Mouse (Mus musculus) ES-Bruce4 (cell line): ENCODE measurements around the gene Wdr27. TPM values are rescaled to one million over a fixed set of nuclear protein-coding genes. Genes with fewer than 3 reads are reported as not detected.
"Not testable (repeated sequence)": the region's sequence is repeated elsewhere in the genome, so short reads cannot be mapped to it uniquely, and the experiment has no call there.

Experiments used
- H3K27ac ChIP-seq: 2 replicates; pipeline ENCODE4 v1.5.1; 2012; ENCODE audit warnings: low read length, inconsistent platforms; ENCODE audit not compliant: insufficient read depth
- H3K27me3 ChIP-seq: 2 replicates; pipeline ENCODE4 v1.6.1; 2012; ENCODE audit warnings: mild to moderate bottlenecking, low read length, inconsistent platforms; ENCODE audit not compliant: control insufficient read depth, poor library complexity, insufficient read depth, severe bottlenecking
- H3K36me3 ChIP-seq: 2 replicates; pipeline ENCODE4 v1.6.1; 2012; ENCODE audit warnings: inconsistent platforms, mild to moderate bottlenecking, low read length, moderate library complexity; ENCODE audit not compliant: control insufficient read depth, poor library complexity, insufficient read depth, severe bottlenecking
- H3K4me1 ChIP-seq: one replicate; pipeline ENCODE4 v1.8.1; 2011; ENCODE audit warnings: low read length; ENCODE audit not compliant: control insufficient read depth, insufficient read depth
- H3K4me3 ChIP-seq: 2 replicates; pipeline ENCODE4 v1.5.1; 2011; ENCODE audit warnings: low read depth, mild to moderate bottlenecking, low read length
- H3K9ac ChIP-seq: 2 replicates; pipeline ENCODE4 v1.6.1; 2012; ENCODE audit warnings: low read depth, mild to moderate bottlenecking, inconsistent platforms; ENCODE audit not compliant: poor library complexity, severe bottlenecking
- H3K9me3 ChIP-seq: replicated peaks from 2 replicates; pipeline ENCODE4 v1.6.1; 2012; ENCODE audit warnings: mild to moderate bottlenecking, low read length, inconsistent platforms; ENCODE audit not compliant: control insufficient read depth, poor library complexity, insufficient read depth, severe bottlenecking
- CTCF ChIP-seq: IDR thresholded peaks from one replicate; pipeline ENCODE4 v1.8.1; 2011; ENCODE audit warnings: low read depth, low read length
- EP300 ChIP-seq: IDR thresholded peaks from 2 replicates; pipeline ENCODE4 v1.6.1; 2011; ENCODE audit warnings: low read depth, low read length; ENCODE audit not compliant: insufficient read depth
- POLR2A ChIP-seq: IDR thresholded peaks from one replicate; pipeline ENCODE4 v1.8.1; 2011; ENCODE audit warnings: low read length; ENCODE audit not compliant: insufficient read depth
- polyA plus RNA-seq: library from polyadenylated mRNA; stranded (reverse); fragments of >200 nt; gene quantifications from 2 replicates; pipeline ENCODE4 v1.2.4, GENCODE M21; 2011; ENCODE audit warnings: low read depth; ENCODE audit not compliant: missing spikeins, insufficient read depth, insufficient read length

Gene Wdr27
- polyA plus RNA-seq: 1.8 TPM in 1 of 2 replicates, not detected in the other

DNA sequence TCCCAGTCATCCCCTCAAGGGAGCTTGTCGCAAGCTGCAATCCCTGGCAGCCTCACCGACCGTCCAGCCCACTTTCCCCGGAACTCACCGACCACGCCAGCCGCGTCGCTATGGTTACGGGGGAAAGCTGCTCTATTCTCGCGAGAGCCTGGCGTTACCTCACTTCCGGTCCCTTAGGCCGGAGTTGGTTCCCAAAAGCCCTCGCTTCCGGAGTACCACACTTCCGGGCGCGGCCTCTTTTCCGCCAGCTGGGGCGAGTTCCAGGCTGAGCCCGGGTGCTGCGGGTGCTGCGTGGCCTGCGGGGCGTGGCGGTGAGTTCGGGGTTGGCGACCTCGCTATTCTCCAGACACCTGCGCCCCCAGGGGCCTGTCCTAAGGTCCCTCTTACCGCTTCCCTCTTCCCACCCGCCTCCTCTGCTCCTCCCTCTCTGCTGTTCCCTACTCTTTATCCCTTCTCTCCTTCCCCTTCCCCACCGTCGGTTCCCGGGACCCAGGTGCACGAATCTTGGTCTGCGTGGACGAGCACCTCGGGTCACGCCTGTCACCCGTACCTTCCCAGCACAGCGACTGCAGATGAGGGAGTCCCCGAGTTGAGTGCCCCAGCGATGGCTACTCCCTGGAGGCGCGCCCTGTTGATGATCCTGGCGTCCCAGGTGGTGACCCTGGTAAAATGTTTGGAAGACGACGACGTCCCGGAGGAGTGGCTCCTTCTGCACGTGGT, at the start of gene Wdr27, which contains the start of gene 1600012H06Rik:
Wdr27 (minus strand) TSS at position 150 of the 720 bp plus-strand sequence.
1600012H06Rik (plus strand) TSS at position 176 of the 720 bp plus-strand sequence.
- Histone ChIP-seq H3K4me1 (no peaks in the 10 kb centered on the region), H3K27ac (no peak within 1 kb of the TSS; the same call in 1 of the 2 replicates)
- no peak for TF ChIP-seq CTCF
- no peak for TF ChIP-seq POLR2A
- TF ChIP-seq EP300: 0 out of 2 replicates have a peak, but pooled peaks have one; percentile 46

DNA sequence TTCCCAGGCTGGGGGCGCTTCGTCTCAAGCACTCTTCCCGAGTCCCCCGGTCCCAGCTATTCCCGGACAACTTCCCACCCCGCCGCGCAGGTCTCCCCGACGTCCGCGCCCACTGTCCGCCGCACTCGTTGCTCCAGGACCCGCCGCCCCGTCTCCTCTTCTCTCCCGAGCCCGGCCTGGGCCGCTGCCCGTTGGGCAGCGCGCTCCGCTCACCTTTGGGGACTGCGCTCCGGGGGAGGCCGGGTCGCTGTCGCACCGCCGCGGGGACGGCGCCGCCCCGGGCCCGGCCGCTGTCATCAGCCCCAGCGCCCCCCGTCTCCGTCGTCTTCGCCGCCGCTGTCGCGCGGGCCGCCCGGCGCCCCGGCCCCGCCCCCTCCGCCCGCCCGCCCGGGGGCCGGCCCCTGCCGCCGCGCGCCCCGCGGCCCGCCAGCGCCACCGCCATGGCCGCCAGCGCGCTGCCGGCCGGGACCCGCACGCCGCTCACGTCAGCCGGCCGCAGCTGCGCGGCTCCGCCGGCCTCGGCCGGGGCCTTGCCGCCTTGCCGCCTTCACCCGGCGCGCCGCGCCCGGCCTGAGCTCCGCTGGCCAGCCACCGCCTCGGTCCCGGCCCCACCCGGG, 49.7 kb upstream of the Wdr27 start:
- not testable (repeated sequence) for H3K27me3 ChIP-seq, H3K4me3 ChIP-seq, H3K9ac ChIP-seq, H3K36me3 ChIP-seq, H3K4me1 ChIP-seq, H3K27ac ChIP-seq, H3K9me3 ChIP-seq

More for the DNA sequence above, at the start of gene Wdr27, which contains the start of gene 1600012H06Rik:
- Histone ChIP-seq H3K36me3 (peaks cover 16% of the 10 kb centered on the region; the same call in 1 of the 2 replicates), H3K4me3 (peak within 1 kb of the TSS; percentile 92), H3K9me3 (no peaks in the 10 kb centered on the region), H3K9ac (peak within 1 kb of the TSS; percentile 65), H3K27me3 (no peaks in the 10 kb centered on the region)

DNA sequence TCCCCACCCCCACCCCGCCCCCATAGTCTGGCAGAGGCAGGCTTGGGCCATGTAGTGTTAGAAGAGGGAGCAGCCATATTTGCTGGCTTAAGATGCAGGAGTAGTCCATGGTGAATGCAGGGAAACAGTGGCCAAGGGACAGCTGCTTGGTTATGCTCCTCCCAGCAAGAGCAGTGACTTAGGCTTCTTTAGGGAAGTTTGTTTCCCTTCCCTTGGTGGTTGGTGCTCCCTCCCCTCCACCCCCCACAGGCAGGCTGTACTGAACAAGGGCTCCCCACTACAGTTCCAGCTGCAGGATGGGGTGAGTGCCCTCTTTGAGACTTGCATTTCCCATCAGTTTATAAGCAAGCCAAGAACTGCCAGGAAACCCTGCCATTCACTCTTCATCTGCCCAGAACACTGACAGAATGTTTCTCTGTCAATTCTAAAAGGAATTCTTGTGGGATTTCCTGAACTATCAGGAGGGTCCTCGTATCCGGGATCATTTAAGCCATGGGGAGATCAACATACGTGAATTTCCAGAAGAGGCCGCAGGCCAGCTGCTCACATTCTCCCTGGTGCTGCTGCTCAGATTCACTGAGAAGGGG, 47.3 kb upstream of the Wdr27 start:
- H3K27me3 ChIP-seq, H3K4me3 ChIP-seq, H3K9me3 ChIP-seq, H3K36me3 ChIP-seq, H3K4me1 ChIP-seq: not testable (repeated sequence)
- Histone ChIP-seq H3K27ac (peak overlapping the region; percentile 83), H3K9ac (peak overlapping the region; percentile 52; the same call in 1 of the 2 replicates)

DNA sequence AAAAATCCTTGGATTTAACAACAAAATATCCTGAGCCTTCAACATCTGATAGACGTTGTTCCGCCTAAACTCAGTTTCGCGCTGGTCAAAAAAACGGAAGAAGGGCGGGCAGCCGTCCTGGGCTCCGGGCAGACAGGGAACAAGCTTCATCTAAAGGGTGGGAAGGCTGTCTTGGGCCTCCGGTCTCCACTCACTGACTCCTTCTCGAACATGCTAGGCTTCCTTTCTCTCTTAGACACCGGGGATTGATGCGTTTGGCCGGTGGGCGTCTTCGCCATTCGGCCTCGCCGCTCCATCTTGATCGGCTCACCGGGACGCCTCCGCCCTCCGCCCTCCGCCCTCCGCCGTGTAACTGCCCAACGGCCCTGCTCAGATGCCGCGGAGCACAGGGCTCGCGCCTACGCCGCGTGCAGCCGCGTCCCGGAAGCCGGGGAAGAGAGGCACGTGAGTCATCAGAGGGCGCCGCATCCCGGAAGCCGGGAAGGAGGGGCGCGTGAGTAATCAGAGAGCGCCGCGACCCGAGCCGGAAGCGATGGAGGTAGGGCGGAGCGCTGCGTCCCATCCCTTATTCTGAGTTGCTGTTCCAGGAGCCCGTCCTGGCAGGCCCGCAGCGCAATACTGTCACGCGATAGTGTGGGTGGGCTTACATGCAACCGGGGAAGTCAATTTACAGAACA, 35.5 kb upstream of the Wdr27 start, which contains the start of the genes 9030025P20Rik and Gm3417:
9030025P20Rik (plus strand) TSS at position 107 of the 677 bp plus-strand sequence.
Gm3417 (minus strand) TSS at position 429 of the 677 bp plus-strand sequence.
- not testable (repeated sequence) for H3K36me3 ChIP-seq, H3K4me1 ChIP-seq, H3K27me3 ChIP-seq, H3K4me3 ChIP-seq, H3K9me3 ChIP-seq, H3K27ac ChIP-seq
- H3K9ac ChIP-seq: 0 out of 2 replicates have a peak within 1 kb of the TSS, but pooled peaks have one; percentile 56

DNA sequence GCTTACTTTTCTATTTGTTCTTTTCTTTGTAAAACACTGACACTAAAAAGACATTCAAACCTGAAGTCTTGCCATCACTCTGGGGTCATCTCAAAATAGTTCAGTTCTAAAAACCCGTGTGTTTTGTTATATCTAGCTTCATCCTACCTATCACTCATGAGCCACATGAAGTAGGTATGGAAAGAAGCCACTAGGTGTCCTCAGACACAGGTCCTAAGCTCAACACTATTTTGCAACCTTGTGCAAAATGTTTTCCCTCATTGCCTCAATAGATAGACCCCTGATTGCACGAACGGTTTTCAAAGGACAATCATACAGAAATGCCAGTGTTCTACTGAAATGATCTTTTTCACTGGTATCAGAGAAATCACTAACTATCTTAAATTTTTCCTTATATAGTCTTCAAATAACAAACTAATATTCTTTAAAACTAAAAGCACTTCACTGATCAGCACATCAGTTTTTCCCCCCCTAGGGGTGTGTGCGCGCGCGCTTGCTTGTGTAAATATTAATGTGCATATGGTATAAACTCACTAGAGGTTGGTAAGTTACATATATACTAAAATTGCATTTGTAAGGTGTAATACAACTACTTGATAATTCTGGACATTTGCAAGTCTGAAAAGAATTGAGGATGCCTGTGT, 34.9 kb upstream of the Wdr27 start:
- not testable (repeated sequence) for H3K4me1 ChIP-seq, H3K4me3 ChIP-seq, H3K27ac ChIP-seq, H3K27me3 ChIP-seq, H3K9me3 ChIP-seq, H3K36me3 ChIP-seq
- H3K9ac ChIP-seq: 0 out of 2 replicates have a peak overlapping the region, but pooled peaks have one; percentile 56

DNA sequence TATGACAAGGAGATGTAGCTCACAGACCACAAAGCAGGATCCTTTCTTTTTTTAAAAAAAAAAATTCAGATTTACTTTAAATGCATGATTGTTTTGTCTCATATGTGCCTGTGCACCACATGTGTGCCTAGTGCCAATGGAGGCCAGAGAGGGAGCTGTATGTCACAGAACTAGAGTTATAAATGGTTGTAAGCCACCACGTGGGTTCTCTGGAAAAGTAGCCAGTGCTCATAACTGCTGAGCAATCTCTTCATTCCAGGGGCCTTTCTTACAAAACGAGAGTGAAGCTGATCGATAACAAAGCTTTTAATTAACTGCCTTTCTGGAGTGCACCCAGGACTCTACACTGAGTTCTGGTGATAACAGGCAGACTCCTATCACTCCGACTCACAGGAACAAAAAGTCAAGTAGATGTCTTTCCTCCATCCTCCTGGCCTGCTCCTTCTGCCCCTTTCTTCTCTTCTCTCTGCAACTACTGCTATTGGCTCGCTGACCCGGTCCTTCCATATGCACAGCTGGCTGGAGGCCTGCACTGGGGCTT, 25.5 kb upstream of the Wdr27 start:
- not testable (repeated sequence) for H3K9me3 ChIP-seq, H3K4me3 ChIP-seq, H3K27ac ChIP-seq, H3K9ac ChIP-seq, H3K4me1 ChIP-seq, H3K27me3 ChIP-seq, H3K36me3 ChIP-seq

DNA sequence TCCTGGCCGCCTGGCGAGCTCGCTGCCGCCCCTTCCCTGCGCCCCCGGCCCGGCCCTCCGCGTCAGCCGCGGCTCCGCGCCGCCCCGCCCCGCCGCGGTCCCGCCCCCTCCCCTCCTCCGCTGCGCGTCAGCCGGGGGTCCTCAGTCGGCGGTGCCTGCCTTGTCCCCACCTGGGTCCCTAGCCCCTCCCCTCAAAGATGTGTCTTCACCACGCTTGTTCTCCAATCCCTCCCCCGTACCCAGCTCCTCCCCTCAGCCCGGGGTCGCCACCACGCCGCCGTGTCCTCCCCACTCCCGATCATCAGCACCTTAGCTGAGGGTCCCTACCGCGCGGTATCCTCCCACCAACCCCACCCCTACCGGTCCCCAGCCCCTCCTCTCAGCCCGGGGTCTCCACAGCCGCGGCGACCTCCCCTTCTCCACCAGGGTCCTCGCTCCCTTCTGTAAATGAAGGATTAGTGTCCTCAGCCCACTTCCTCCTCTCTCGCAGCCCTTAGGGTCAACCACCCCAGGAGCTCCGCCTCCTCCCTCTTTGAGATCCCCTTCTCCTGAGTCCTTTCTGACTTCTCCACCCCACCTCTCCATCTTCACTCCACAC, 18.7 kb upstream of the Wdr27 start:
- not testable (repeated sequence) for H3K27me3 ChIP-seq, H3K36me3 ChIP-seq, H3K9me3 ChIP-seq

DNA sequence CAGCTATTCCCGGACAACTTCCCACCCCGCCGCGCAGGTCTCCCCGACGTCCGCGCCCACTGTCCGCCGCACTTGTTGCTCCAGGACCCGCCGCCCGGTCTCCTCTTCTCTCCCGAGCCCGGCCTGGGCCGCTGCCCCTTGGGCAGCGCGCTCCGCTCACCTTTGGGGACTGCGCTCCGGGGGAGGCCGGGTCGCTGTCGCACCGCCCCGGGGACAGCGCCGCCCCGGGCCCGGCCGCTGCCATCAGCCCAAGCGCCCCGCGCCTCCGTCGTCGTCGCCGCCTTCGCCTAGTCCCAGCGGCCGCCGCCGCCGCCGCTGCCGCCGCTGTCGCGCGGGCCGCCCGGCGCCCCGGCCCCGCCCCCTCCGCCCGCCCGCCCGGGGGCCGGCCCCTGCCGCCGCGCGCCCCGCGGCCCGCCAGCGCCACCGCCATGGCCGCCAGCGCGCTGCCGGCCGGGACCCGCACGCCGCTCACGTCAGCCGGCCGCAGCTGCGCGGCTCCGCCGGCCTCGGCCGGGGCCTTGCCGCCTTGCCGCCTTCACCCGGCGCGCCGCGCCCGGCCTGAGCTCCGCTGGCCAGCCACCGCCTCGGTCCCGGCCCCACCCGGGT, 18.1 kb upstream of the Wdr27 start, which contains the start of gene Phf10:
Phf10 (minus strand) TSS at position 323 of the 606 bp plus-strand sequence.
- not testable (repeated sequence) for H3K4me1 ChIP-seq, H3K36me3 ChIP-seq, H3K9me3 ChIP-seq, H3K27me3 ChIP-seq, H3K27ac ChIP-seq
- Histone ChIP-seq H3K4me3 (peak within 1 kb of the TSS; percentile 89), H3K9ac (peak within 1 kb of the TSS; percentile 63)

More for the DNA sequence above, 18.7 kb upstream of the Wdr27 start:
- not testable (repeated sequence) for H3K27ac ChIP-seq, H3K4me1 ChIP-seq, H3K9ac ChIP-seq, H3K4me3 ChIP-seq
